Mouse (Mus musculus): ENCODE results near the gene Shisa3. TPM values are rescaled to one million over a fixed set of nuclear protein-coding genes. Genes with fewer than 3 reads are reported as not detected.

The Shisa3 gene
- polyA plus RNA-seq, 1 experiment from 2014 or later: 0.70 TPM

- H3K9ac ChIP-seq (replicated peaks): peak overlapping the region; percentile 22; the same call in 1 of the 2 replicates
- H3K27ac ChIP-seq (replicated peaks): no peak overlapping the region
- peak overlapping the region; percentile 44 for H3K4me3 ChIP-seq
- H3K36me3 ChIP-seq: no peaks in the 10 kb centered on the region
- under 1% methylated on average over 66 of the region's 66 CpGs for WGBS
- H3K4me2 ChIP-seq (replicated peaks): peak overlapping the region; percentile 87
- peak; percentile 22; the same call in 1 of the 2 replicates for ATAC-seq (replicated peaks)
- no peaks in the 10 kb centered on the region for H3K9me3 ChIP-seq
- H3K27me3 ChIP-seq: peaks cover 56% of the 10 kb centered on the region
- H3K4me1 ChIP-seq: peaks cover 22% of the 10 kb centered on the region
Observed at GRCm38 (mm10) chr5:67606916-67607803, 522 bp upstream of the Shisa3 start.

GRCm38 (mm10) chr5:67608674-67609519, 1.2 kb downstream of the Shisa3 start:
- 6% methylated on average over 31 of the region's 31 CpGs for WGBS
- peak overlapping the region; percentile 22 for H3K9ac ChIP-seq (replicated peaks)
- H3K4me1 ChIP-seq: peaks cover 22% of the 10 kb centered on the region
- no peak; the same call in none of the 2 replicates for ATAC-seq (replicated peaks)
- peak overlapping the region; percentile 44 for H3K4me3 ChIP-seq
- no peaks in the 10 kb centered on the region for H3K9me3 ChIP-seq
- no peak overlapping the region for H3K27ac ChIP-seq (replicated peaks)
- H3K27me3 ChIP-seq: peaks cover 51% of the 10 kb centered on the region
- H3K4me2 ChIP-seq (replicated peaks): peak overlapping the region; percentile 87
- H3K36me3 ChIP-seq: no peaks in the 10 kb centered on the region

GRCm38 (mm10) chr5:67609520-67609837, 1.8 kb downstream of the Shisa3 start:
- no peak overlapping the region for H3K27ac ChIP-seq (replicated peaks)
- ATAC-seq (replicated peaks): no peak
- no peaks in the 10 kb centered on the region for H3K9me3 ChIP-seq
- peaks cover 51% of the 10 kb centered on the region for H3K27me3 ChIP-seq
- WGBS: 20% methylated on average over 2 of the region's 2 CpGs
- H3K9ac ChIP-seq (replicated peaks): no peak overlapping the region
- peaks cover 22% of the 10 kb centered on the region for H3K4me1 ChIP-seq
- H3K4me3 ChIP-seq: no peak overlapping the region
- no peak overlapping the region for H3K4me2 ChIP-seq (replicated peaks)
- no peaks in the 10 kb centered on the region for H3K36me3 ChIP-seq

GRCm38 (mm10) chr5:67621230-67621629, 13.5 kb downstream of the Shisa3 start:
- 92% methylated on average over 12 of the region's 12 CpGs for WGBS
- no peaks in the 10 kb centered on the region for H3K4me1 ChIP-seq
- no peak for ATAC-seq (replicated peaks)
- H3K4me2 ChIP-seq (replicated peaks): no peak overlapping the region
- H3K9ac ChIP-seq (replicated peaks): no peak overlapping the region
- H3K9me3 ChIP-seq: no peaks in the 10 kb centered on the region
- no peak overlapping the region for H3K27ac ChIP-seq (replicated peaks)
- H3K36me3 ChIP-seq: peaks cover 19% of the 10 kb centered on the region
- H3K4me3 ChIP-seq: no peak overlapping the region
- no peaks in the 10 kb centered on the region for H3K27me3 ChIP-seq

- H3K4me2 ChIP-seq (replicated peaks): no peak overlapping the region
- H3K4me1 ChIP-seq: peaks cover 7% of the 10 kb centered on the region
- H3K27ac ChIP-seq (replicated peaks): no peak overlapping the region
- H3K4me3 ChIP-seq: no peak overlapping the region
- no peaks in the 10 kb centered on the region for H3K27me3 ChIP-seq
- ATAC-seq (replicated peaks): no peak
- no peak overlapping the region for H3K9ac ChIP-seq (replicated peaks)
- H3K36me3 ChIP-seq: 0 out of 2 replicates have a peak, but pooled peaks cover 4% of the 10 kb centered on the region
- H3K9me3 ChIP-seq: no peaks in the 10 kb centered on the region
- WGBS: 82% methylated on average over 9 of the region's 9 CpGs
Observed at GRCm38 (mm10) chr5:67628180-67628940, 20.7 kb downstream of the Shisa3 start.

GRCm38 (mm10) chr5:67629440-67629839, 21.8 kb downstream of the Shisa3 start:
- Histone ChIP-seq H3K4me2 (replicated peaks) (no peak overlapping the region), H3K4me1 (peaks cover 18% of the 10 kb centered on the region), H3K36me3 (no peaks in the 10 kb centered on the region), H3K27ac (replicated peaks) (no peak overlapping the region), H3K9me3 (no peaks in the 10 kb centered on the region), H3K4me3 (no peak overlapping the region), H3K27me3 (no peaks in the 10 kb centered on the region), H3K9ac (replicated peaks) (no peak overlapping the region)
- 65% methylated on average over 7 of the region's 7 CpGs for WGBS
- ATAC-seq (replicated peaks): no peak

- no peaks in the 10 kb centered on the region for H3K27me3 ChIP-seq
- peaks cover 22% of the 10 kb centered on the region for H3K4me1 ChIP-seq
- H3K9me3 ChIP-seq: no peaks in the 10 kb centered on the region
- H3K36me3 ChIP-seq: no peaks in the 10 kb centered on the region
- no peak for ATAC-seq (replicated peaks)
- no peak overlapping the region for H3K27ac ChIP-seq (replicated peaks)
- 88% methylated on average over 6 of the region's 6 CpGs for WGBS
- no peak overlapping the region for H3K4me2 ChIP-seq (replicated peaks)
- H3K4me3 ChIP-seq: no peak overlapping the region
- H3K9ac ChIP-seq (replicated peaks): no peak overlapping the region
Observed at GRCm38 (mm10) chr5:67629861-67630260, 22.2 kb downstream of the Shisa3 start.

- H3K9me3 ChIP-seq: no peaks in the 10 kb centered on the region
- WGBS: 94% methylated on average over 12 of the region's 12 CpGs
Observed at GRCm38 (mm10) chr5:67631261-67631660, 23.6 kb downstream of the Shisa3 start.

GRCm38 (mm10) chr5:67633138-67633782, 25.6 kb downstream of the Shisa3 start:
- 3% methylated on average over 7 of the region's 7 CpGs for WGBS
- H3K4me3 ChIP-seq: peak overlapping the region; percentile 1; the same call in 1 of the 2 replicates
- no peaks in the 10 kb centered on the region for H3K27me3 ChIP-seq
- no peaks in the 10 kb centered on the region for H3K36me3 ChIP-seq
- H3K4me1 ChIP-seq: peaks cover 22% of the 10 kb centered on the region
- H3K9ac ChIP-seq (replicated peaks): no peak overlapping the region; the same call in 1 of the 2 replicates
- peak overlapping the region; percentile 32; the same call in 1 of the 2 replicates for H3K27ac ChIP-seq (replicated peaks)
- peak; percentile 62 for ATAC-seq (replicated peaks)
- peak overlapping the region; percentile 21; the same call in 1 of the 2 replicates for H3K4me2 ChIP-seq (replicated peaks)
- H3K9me3 ChIP-seq: no peaks in the 10 kb centered on the region

More at GRCm38 (mm10) chr5:67631261-67631660, 23.6 kb downstream of the Shisa3 start:
- peaks cover 22% of the 10 kb centered on the region for H3K4me1 ChIP-seq
- H3K36me3 ChIP-seq: no peaks in the 10 kb centered on the region
- no peaks in the 10 kb centered on the region for H3K27me3 ChIP-seq
- H3K9ac ChIP-seq (replicated peaks): no peak overlapping the region
- ATAC-seq (replicated peaks): no peak
- no peak overlapping the region for H3K4me3 ChIP-seq
- no peak overlapping the region for H3K4me2 ChIP-seq (replicated peaks)
- no peak overlapping the region for H3K27ac ChIP-seq (replicated peaks)

GRCm38 (mm10) chr5:67633831-67634268, 26.2 kb downstream of the Shisa3 start:
- Histone ChIP-seq H3K4me3 (peak overlapping the region; percentile 1; the same call in 1 of the 2 replicates), H3K27me3 (no peaks in the 10 kb centered on the region), H3K27ac (replicated peaks) (peak overlapping the region; percentile 32; the same call in 1 of the 2 replicates), H3K4me2 (replicated peaks) (peak overlapping the region; percentile 21; the same call in 1 of the 2 replicates), H3K9ac (replicated peaks) (no peak overlapping the region; the same call in 1 of the 2 replicates), H3K36me3 (no peaks in the 10 kb centered on the region), H3K4me1 (peaks cover 22% of the 10 kb centered on the region), H3K9me3 (no peaks in the 10 kb centered on the region)
- peak; percentile 74 for ATAC-seq (replicated peaks)
- 3% methylated on average over 10 of the region's 10 CpGs for WGBS

GRCm38 (mm10) chr5:67634339-67634738, 26.7 kb downstream of the Shisa3 start:
- Histone ChIP-seq H3K27ac (replicated peaks) (no peak overlapping the region), H3K4me1 (peaks cover 22% of the 10 kb centered on the region), H3K9ac (replicated peaks) (no peak overlapping the region), H3K9me3 (no peaks in the 10 kb centered on the region), H3K4me2 (replicated peaks) (no peak overlapping the region), H3K36me3 (no peaks in the 10 kb centered on the region), H3K27me3 (no peaks in the 10 kb centered on the region), H3K4me3 (no peak overlapping the region)
- WGBS: 8% methylated on average over 3 of the region's 3 CpGs
- peak; percentile 87 for ATAC-seq (replicated peaks)
